Mouse (Mus musculus): Measurements from ENCODE around the gene Tasp1.
"Not testable (repeated sequence)": the region's sequence is repeated elsewhere in the genome, so short reads cannot be mapped to it uniquely, and the experiment has no call there.

The Tasp1 gene

DNA sequence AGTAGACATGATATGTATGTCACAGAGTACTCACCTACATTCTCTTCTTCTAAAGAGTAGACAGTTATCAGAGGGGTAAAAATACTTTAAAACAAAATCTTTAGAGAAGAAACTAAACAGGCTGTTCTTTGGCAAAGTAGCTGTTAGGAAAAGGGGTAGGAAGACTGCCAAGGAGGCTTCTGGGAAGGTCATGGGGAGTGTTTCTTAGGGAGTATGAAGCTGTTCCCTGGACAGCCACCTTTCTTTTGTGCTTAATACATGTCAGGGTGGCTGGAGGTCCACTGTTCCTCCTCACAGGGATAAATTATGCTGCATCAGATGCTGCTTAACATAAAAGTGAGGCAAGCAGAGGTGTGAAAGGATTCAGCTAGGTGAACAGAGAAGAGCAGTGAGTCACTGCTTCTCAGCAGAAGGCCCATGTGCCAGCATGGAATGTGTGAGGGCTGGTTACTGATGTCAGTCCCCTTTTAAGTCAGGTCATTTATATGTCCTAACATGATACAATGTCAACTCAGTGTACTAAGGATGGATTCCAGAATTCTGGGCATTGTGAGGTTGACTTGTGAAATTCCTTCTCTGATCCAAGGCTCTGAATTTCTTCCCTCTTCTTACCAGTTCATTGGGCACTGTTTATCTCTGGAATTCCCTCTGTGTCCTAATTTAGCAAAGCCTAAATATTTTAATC is 175.1 kb downstream of the Tasp1 start:
- in situ Hi-C loops (cut with MboI, MseI), result no loop called here

DNA sequence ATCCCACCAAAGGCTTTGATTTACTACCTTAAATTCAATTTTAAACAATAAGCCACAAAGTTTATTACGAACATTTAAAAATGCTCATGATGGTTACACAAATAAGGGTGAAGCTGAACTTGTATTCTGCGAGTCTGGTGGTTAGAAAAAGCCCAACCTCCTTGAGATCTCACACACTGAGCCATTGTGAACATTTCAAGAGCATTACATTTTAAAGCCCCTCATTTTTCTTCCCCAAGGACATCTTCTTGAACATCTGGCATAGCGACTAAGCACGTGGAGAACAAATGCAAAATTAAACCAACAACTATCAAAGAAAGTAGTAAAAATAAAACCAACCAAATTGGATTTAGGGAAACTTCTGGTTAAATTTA is 182.4 kb downstream of the Tasp1 start:
- in situ Hi-C loops (cut with MboI, MseI), result no loop called here

DNA sequence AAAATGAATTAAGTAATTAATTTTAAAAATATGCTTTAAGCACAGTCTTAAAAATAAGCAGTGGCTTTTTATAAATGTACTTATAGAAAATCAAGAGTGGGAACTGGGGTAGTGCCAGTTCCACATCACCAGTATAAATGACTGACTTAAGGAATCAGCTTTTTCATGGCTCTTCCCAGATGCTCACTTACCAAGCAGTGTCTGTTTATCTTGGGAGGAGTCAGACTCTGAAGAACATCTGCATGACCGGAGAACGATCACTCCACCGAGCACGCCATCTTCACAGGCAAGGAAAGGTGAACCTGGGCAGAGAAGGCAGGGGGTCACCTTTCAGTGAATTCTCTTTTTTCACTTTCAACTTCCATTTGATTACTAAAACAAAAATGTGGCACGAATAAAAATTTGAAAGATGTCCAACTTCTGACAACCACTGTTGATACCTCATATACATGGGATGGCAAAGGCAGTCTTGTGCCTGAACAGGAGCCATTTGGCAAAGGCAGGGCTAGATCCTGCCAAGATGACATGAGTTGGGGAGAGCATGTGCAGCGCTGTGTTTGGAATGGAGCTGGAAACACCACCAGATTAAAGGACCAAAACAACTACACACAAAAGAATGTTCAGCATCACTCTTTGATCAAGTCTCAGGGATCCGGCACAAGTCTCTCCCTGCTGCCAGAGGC is 182.9 kb downstream of the Tasp1 start:
- in situ Hi-C loops (cut with MboI, MseI), result no loop called here

DNA sequence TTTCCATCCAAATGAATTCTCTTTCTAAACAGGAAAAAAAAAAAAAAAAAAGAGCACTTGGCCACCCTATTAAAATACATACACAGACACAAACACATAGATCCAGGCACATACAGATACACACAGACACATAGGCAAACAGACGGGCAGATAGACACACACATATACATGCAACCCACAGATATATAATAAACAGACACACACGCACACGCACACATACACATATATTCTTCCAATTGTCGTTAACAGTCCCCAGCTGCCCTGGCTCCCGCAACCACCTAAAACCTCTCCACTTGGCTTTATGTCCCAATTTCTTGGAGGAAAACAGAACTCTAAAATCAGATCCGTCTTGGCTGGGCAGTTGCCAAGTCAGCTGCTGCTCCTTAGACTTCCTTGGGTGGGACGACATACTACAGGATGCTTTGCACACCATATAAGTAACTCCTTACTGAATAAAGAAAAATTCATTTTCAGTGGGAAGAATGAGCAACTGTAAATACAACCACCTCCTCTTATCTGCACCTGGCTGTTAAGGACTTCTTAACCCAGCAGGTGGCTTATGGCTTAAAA is 188.5 kb downstream of the Tasp1 start:
- in situ Hi-C loops (cut with MboI, MseI), result no loop called here

DNA sequence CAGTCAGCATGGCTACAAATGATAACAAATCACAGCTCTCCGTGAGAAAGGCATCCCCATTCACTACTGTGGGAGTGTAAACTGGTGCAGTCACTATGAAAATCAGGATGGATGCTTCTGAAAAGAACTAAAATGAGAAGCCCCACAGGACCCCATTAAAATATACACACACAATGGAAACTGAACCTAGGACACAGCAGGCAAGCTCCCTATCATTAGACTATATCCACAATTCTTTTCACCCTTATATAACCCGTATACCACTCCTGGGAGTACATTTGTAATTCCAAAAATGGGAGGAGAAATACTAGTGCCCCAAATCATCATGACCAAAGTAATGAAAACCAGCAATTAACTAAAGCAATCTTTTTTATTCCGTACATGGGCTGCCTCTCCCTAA is 190.7 kb downstream of the Tasp1 start:
- in situ Hi-C loops (cut with MboI, MseI), result no loop called here

DNA sequence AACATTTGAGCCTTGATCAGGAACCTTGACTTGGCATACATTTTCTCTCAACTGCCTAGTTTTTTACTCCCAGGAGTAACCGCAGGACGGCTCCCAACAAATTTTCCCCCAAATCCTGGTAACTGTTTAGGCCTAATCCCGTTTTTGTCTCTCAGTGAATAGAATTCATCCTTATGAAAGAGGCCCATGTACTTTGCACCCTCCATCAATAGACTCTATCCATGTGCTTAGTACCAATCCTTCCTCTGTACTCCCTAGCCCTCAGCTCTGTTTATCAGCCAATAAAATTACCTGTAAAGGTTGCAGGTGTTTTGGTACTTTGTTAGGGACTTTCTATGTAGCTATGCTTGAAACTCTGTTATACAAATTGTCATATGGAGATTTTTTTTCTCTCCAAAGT is 192.4 kb downstream of the Tasp1 start:
- in situ Hi-C loops (cut with MboI, MseI), result no loop called here

DNA sequence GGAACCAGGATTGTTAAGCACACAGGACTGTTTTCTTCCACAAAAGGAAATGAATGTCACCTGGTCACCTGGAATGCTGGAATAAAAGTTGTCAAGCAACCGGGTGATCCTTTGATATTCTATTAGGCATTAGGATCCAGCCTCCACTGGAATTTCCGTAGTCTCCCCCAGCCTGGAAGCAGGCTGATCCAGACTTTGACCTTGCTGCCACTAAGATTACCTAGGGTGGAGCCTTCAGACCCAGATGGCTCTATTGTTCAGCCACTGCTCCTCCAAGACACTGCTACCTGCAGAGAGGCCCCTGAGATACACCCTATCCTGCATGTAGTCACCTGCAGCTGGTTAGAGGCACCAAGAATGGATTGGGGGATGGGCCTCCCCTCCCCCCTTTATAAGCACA is 192.8 kb downstream of the Tasp1 start:
- in situ Hi-C loops (cut with MboI, MseI), result no loop called here

DNA sequence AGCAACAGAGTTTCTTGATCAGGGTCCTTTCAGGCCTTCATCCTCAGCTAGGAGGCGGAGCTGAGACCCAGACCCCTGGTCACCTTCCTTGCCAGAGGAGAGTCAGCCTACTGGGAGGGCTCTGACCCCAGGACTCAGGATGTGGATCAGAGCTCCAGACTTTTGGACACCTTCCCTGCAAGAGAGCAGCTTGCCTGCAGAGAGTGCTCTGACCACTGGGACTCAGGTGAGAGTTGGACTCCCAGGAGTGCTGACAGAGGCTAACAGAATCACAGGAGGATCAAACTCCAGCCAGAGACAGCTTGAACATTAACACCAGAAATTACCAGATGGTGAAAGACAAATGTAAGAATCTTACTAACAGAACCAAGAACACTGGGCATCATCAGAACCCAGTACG is 197.5 kb downstream of the Tasp1 start:
- in situ Hi-C loops (cut with MboI, MseI), result not testable (repeated sequence)

DNA sequence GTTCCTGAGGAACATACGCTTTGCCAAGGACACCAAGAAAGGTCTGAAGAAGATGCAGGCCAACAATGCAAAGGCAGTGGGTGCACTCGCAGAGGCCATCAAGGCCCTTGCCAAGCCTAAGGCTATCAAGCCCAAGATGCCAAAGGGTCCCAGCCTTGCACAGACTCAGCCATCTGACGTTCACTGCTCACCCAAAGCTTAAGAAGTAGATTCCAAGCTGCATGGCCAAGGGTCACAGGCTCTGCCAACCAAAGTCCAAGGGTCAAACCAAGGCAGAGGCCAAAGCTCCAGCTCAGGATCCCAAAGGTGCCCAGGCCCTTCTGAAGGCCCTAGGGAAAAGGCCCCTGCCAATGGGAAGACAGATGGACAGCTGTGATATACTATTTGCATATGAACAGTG is 203.2 kb downstream of the Tasp1 start:
- in situ Hi-C loops (cut with MboI, MseI), result not testable (repeated sequence)

DNA sequence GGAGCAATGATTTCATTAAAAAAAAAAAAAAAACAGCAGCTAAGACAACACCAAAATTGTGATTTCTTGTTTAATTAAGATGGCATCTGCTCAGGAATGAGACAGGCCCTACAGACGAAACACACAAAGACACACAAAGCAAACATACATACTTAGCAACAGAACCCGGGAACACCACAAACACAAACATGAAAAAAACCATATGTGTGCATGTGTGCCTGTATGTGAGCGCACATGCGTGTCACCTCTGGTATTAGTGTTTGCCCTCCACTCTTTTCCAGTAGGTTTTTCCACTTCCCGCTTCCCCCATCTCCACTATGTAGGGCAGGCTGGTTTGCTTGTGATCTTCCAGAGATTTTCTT is 206.5 kb downstream of the Tasp1 start:
- in situ Hi-C loops (cut with MboI, MseI), result no loop called here

DNA sequence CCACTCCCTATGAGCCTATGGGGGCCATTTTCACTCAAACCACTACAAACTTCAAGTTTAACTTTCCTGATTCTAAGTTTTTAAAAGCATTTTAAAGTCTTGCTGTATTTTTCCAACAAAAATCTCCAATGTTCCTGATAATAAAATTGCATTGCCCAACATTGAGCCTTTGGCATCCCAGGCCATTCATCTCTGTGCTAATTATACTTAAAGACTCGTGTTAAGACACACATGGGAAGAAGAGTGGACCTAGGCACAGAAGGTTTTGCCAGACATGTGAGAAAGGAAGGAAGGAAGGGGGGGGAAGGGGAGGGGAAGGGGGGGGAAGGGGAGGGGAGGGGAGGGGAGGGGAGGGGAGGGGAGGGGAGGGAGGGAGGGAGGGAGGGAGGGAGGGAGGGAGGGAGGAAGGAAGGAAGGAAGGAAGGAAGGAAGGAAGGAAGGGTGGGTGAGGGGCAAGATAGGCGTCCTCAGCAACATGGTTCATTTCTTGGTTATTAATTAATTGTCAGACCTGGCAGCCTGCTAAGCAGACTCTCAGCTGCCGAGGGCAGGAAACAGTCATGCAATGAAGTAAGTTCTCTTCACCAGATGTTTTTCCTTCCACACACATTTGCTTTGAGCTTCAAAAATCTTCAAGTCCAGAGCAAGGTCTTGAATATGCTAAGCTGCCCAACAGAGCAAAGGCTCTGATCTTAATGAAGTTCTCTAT is 207.0 kb downstream of the Tasp1 start:
- in situ Hi-C loops (cut with MboI, MseI), result no loop called here

DNA sequence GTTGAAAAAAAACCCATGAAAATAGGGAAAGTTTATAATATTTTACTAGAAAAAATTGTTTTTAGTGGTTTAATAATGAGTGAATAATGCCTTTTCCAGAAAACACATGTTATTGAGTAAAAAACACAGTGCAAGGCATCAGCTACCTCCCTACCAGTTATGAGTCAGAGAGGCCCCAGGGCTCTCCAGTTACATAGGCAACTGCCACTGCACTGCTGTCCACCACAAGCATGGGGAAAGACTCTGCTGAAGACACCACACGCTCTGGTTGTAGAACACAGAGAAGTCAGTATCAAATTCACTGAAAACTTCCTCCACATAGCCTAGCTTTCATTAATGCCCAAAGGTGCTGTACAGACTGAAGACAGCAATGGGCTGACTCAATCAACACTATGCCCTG is 217.0 kb downstream of the Tasp1 start:
- in situ Hi-C loops (cut with MboI, MseI), result no loop called here

DNA sequence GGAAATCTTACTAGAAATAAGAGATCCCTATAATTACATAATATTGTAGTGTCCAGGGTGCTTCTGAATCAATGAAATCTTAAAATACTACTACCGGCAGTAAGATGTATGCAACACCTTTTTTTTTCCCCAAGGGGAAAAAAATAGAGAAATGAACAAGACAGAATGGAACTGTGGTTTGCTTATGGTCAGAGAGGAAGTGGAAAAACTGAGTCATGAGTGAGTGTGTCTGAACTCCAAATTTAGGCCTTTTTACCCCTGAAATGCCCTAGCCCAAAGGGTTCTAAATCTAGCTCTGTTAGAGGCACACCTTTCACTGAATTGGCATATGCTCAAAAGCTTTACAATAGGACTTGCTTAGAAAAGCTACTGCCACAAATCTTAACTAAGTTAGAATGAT is 225.2 kb downstream of the Tasp1 start:
- in situ Hi-C loops (cut with MboI, MseI), result no loop called here

DNA sequence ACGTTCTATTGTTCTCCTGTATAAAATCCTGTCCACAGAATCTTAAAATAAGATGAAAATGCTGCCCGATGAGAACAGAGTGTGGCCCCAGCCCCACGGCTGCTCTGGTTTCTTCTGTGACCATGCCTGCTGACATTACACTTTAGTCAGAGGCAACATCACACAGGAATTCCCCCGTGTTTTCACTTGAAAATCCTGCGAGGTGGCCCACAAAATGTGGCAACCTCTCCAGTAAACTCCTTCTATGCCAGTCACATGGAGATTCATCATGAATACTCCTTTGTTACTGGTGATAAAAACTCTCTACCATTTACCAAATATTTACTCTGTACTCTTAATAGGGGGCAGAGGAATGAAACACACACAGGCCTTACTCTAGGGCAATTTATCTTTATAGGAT is 225.7 kb downstream of the Tasp1 start:
- in situ Hi-C loops (cut with MboI, MseI), result no loop called here

DNA sequence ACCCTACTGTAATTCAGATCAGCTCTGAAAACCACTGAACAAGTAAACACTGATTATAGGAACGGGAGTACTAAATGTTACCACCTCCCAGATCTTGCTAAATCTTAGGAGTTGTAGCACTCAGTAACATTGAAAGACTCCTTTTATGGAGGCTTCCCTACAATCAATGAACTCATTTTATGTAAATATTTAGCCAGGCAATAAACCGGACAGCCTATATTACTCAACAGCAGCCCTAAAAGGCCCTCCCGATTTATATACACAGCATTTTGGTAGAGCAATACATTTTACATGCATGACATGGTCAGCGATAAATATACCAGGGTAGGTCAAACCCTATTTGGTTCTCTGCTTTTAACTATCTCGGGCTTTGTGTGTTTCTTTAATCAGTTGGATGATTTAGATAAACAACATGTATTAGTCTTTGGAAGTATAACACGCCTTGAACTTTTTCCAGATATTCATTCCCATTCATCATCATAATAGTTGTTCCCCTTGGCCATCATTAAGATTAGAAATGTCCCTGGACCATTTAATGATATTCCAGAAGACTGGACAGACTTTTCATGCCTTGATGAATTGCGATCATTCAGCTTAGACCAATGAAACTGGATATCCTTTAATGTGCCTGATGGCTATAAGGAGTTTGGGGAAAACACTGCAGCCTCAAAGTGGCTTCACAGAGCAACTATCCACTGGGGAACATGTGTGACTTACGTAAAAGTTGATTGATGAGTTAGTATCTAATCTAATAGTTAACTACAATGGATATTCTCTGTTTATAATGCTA is 244.8 kb downstream of the Tasp1 start:
- in situ Hi-C loops (cut with MboI, MseI), result no loop called here

DNA sequence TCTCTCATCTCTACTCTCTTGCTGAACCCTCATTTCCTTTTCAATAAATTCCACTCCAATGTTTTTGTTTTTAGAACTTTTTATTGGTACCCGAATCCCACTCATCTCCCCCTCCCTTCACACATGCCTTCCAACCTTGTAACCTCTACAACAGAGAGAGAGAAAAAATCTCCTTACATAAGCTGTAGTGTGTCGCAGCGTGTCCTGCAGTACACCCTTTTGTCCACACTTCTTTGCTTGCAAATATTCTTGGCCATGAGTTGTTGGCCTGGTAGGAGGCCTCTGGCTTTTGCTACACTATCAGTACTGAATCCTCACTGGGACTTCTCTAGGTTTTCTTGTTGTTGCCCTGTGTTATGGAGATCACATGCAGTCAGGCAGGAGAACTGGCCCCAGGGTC is 249.3 kb downstream of the Tasp1 start:
- in situ Hi-C loops (cut with MboI, MseI), result no loop called here

DNA sequence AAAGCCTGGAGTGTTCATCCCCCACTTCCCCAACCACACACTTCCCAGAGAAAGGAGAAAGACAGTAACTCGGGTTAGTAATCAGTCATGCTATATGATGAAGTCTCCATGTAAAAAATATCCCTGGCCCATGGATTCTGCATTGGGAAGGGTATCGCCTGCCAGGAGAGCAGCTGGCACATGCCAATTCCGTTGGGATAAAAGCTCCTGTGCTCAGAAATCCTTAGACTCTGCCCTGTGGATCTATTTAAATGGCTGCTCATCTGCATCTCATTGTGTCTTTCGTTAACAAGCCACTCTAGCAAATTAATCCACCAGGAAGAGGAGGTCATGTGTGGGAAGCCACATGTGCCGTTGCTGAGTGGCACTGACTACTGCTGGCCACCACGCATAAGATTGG is 258.7 kb downstream of the Tasp1 start:
- in situ Hi-C loops (cut with MboI, MseI), result no loop called here

DNA sequence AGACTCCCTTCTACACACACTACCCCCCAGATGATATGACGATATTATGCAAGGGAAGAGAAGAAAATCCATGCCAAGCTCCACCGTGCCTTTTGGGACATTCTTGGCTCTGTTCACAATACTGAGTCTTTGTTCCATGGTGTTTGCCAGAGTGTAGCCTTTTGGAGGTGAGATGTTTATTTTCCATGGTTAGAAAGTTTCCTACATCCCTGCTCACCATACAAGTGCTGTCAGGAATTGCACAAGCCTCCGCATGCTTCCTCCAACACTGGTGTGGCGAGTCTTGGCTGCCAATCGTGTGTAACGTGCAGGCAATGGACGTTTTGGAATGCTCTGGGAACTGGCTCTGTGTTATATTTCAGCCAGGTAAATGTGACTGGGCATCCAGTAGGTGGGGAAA is 262.6 kb downstream of the Tasp1 start:
- in situ Hi-C loops (cut with MboI, MseI), result no loop called here

DNA sequence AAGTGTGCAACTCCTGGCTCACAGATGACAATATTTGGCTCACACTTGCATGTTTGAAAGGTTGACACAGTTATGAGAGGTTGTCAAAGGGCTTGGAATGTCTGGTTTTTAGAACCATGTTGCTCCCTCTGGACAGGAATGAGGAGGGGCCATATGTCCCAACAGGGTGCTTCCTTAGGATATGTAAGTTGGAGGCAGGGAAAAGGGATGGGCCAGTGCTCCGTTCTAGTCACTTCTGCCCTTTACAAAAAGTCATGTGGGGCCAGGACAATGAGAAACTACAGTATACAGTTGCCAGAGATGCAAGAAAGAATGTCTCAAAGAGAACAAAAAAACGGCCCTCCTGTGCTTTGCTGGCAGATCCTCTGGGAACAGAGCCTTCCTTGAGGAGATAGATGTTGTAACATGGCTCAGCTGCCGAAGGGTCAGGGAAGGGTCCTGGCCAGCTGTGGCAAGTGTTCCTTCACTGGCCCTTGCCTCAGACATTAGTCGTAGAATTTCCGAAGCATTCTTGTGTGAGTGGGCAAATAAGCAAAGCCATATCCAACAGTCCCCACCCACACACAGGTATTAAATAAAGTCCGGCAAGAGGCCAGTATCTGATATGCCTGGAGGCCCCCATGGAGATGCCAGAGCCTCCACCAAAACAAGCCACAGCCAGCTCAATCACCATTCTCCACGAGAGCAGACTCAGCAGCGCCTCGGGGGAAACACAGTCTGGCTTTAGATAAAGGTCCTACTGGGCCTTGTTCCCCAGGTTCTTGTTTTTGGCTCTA is 274.1 kb downstream of the Tasp1 start:
- in situ Hi-C loops (cut with MboI, MseI), result no loop called here

DNA sequence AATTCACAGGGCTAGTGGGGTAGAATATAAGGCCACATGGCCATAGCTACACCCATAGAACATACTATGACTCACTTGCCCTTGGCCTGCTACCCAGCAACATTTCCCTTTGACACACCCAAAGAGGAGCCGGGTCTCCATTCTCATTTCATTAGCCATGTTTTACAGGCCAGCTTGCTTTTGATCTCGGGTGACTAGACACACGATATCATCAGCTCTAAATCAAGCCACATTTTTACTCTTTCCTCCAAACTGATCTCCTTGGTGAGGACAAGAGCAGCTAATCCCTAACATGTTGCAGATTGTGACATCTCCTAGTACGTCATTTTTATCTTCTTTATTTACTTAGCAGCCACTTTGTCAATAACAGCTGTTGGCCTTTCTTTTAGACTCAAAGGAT is 277.9 kb downstream of the Tasp1 start:
- in situ Hi-C loops (cut with MboI, MseI), result no loop called here

DNA sequence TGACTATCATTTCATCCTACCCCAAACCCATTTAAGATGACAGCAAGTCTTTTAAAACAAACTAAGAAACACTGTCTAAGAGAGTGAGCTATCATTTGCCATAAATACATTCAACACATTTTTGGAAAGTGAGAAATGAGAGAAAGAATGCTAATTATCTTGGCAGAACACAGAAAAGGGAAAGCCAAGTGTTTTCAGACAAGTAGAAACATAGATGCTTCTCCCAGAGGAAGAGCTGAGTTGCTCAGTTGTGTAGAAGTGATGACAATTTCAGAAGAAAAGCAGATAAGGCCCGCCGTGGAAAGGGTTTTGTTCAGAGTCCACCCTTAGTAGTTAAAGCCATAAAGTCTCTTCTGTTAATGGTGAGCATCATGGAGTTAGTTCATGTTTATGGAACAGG is 281.7 kb downstream of the Tasp1 start:
- in situ Hi-C loops (cut with MboI, MseI), result no loop called here

Measured in T-helper 2 cell (primary cell).